Mouse (Mus musculus) neutrophil, adult 5-6 weeks (primary cell): Measurements from ENCODE around the gene Mettl16. TPM values are rescaled to one million over a fixed set of nuclear protein-coding genes. Genes with fewer than 3 reads are reported as not detected.
"Not testable (repeated sequence)": the region's sequence is repeated elsewhere in the genome, so short reads cannot be mapped to it uniquely, and the experiment has no call there.

Source experiments
- ATAC-seq: fragments of 151-379, 151-347 bp; 2 replicates; pipeline ENCODE4 v1.8.0; 2017; ENCODE audit warnings: mild to moderate bottlenecking, moderate TSS enrichment; ENCODE audit not compliant: insufficient number of reproducible peaks, poor library complexity, low FRiP score, severe bottlenecking; ENCODE audit errors: extremely low read depth
- total RNA-seq: library from RNA; stranded (forward); fragments of 200-1000 nt; gene quantifications from 2 replicates; pipeline ENCODE4 v1.2.3, GENCODE M21; 2017

Mettl16 gene
- total RNA-seq, 1 experiment from 2014 or later: 22.6 TPM

DNA sequence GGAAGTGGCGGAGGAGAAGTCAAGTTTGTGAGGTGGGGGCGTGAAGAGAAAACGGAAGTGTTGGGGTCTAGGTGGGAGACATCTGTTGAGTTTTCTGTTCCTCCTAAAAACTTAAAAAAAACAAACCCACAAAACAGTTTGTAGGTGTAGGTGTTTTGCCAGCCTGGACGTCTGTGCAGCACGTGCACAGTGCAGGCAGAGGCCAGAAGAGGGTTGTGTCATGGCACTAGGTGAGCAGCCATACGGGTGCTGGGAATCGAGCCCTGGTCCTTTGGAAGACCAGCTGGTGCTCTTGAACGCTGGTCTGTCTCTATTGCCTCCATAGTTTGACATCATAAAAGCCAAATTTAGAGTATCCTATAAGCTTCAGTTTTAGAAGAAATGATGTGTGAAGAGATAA lies 604 bp downstream of the Mettl16 start:
- ATAC-seq: no peak

DNA sequence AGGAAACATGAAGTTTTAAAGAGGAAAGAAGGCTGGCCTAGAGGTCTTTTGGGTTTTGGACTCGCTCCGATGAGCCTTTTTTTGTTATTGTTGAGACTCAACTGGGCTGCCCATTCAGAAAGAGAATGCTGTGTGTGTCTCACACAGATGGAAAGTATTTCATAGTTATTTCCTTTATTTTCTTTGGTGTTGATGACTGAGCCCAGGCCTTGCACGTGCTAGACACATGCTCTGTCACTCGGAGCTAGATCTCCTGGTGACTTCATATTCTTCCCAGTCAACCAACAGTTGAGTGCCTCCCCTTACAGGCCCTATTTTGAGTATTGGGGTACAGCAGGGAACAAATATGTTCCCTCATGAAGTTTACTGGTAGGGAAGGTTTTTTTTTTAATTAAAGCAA lies 1.0 kb downstream of the Mettl16 start:
- ATAC-seq: no peak

- no peak for ATAC-seq
Measured at GRCm38 (mm10) chr11:74772386-74772785, 1.8 kb downstream of the Mettl16 start.

DNA sequence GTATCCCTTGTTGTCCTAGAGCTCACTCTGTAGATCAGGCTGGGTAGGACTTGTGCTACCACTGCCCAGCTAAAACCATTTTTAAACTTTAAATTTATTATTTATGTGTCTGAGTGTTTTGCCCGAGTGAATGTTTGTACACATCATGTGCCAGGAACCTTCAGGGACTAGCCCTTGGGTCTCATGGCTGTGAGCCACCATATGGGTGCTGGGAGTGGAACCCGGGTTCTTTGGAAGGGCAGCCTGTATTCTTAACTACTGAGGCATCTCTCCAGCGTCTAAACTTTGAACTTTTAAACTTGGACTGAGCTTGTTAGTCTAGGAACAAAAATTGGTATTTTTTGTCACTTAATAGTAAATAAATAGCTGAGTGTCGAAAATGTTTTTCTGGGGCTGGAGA lies 22.2 kb downstream of the Mettl16 start:
- ATAC-seq: no peak

DNA sequence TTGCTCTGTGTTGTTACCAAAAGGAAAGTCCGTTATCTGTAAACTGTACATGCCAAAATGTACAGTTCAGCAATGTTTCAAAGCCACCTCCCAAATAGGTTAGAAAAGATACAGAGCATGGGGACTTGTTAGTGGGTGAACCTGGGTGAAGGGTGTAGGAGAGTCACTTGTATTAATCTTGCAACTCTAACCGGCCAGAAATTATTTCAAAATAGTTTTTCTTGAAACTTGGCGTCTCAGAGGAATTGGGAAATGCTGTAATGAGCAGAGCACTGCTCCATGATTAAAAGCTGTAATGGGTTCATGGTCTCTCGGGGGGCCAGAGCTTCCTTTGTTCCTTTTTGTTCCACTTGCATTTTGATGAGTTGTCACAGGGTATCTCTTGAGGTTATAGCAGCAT lies 30.0 kb downstream of the Mettl16 start:
- ATAC-seq: no peak

- ATAC-seq: no peak
Measured at GRCm38 (mm10) chr11:74804081-74804627, 33.5 kb downstream of the Mettl16 start.

DNA sequence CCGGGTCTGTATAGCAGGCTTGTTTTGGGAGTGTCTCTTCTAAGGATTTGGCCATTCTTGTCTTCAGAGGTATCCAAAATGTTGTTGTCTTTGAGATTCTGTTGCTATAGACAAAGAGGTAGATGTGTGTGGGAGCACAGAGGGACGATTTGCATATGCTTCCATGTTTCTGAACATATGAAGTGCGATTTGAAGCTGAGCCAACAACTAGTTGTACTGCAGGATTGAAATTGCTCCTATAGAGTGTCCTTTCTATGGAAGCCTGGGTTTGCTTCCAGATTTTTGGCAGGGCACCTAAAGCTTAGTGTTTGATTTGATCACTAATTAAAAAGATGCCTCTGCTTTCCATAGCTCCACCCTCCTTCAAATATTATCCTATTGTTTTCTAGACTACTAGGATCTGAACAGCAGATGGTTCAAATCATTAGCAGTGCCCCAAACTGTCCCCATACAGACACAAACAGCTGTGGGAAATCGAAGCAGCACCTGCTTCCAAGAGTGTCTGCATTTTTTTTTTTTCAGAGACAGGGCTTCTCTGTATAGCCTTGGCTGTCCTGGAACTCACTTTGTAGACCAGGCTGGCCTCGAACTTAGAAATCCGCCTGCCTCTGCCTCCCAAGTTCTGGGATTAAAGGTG lies 36.7 kb downstream of the Mettl16 start:
- no peak for ATAC-seq

- ATAC-seq: no peak
Measured at GRCm38 (mm10) chr11:74808251-74808853, 37.7 kb downstream of the Mettl16 start.

DNA sequence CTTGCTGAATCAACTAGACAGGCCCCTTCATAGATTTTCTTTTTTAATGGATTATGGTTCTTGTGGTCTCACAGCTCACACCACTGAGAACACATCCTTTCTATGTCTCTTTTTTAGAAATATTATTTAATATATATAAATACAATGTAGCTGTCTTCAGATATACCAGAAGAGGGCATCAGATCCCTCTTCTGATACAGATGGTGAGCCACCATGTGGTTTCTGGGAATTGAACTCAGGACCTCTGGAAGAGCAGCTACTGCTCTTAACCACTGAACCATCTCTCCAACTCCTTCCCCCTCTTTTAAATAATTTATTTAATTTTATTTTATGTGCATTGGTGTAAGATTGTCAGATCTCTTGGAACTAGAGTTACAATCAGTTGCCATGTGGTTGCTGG lies 39.5 kb downstream of the Mettl16 start:
- no peak for ATAC-seq

- ATAC-seq: not testable (repeated sequence)
Measured at GRCm38 (mm10) chr11:74811027-74811426, 40.4 kb downstream of the Mettl16 start.

GRCm38 (mm10) chr11:74811538-74811937 lies 40.9 kb downstream of the Mettl16 start:
- ATAC-seq: no peak

GRCm38 (mm10) chr11:74815795-74816194 lies 45.2 kb downstream of the Mettl16 start:
- ATAC-seq: no peak

GRCm38 (mm10) chr11:74820921-74821320 lies 50.3 kb downstream of the Mettl16 start:
- no peak for ATAC-seq

DNA sequence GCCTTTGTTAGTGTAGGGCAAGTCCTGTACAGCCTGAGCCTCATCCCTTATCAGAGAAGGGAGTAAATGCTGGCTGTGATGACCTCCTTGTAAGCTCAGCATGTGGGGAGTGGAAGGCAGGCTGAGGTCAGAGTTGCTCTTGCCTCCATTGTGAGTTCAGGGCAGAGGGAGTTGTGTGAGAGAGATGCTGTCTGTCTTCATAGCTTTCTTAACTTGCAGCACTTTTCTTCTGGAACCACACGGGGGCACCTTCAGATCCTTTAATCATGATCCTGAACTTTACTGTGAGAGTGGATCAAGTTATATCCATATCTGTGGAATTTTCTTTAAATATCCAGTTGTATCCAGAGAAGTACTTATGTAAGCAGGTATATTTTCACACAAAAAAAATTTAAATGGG lies 50.8 kb downstream of the Mettl16 start:
- no peak for ATAC-seq

- no peak for ATAC-seq
Measured at GRCm38 (mm10) chr11:74822746-74823440, 52.3 kb downstream of the Mettl16 start.

- ATAC-seq: no peak
Measured at GRCm38 (mm10) chr11:74826151-74826550, 55.5 kb downstream of the Mettl16 start.

DNA sequence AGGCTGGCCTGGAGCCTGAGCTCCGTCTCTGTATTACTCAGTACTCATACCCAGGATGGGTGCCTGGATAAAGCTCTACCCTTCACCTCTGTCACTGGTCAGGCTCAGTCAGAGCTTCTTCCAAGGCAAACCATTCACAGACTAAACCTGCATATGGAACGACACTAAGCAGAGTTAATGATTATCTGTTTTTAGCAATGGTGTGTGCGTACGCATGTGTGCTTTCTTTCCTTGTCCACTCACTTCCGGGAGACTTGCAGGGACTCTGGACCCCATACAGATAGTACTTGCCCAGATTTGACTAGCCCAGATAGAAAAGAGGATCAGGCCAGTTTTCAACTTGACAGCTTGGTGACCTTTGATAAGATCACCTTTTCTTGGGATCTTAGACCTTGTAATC lies 56.1 kb downstream of the Mettl16 start:
- ATAC-seq: no peak

- ATAC-seq: no peak
Measured at GRCm38 (mm10) chr11:74827791-74828403, 57.3 kb downstream of the Mettl16 start.

- ATAC-seq: no peak
Measured at GRCm38 (mm10) chr11:74828404-74828931, 57.8 kb downstream of the Mettl16 start.
